Mouse (Mus musculus) spleen, adult 18-20 months (tissue): ENCODE data around the gene Rb1.

ENCODE experiments used
- DNase-seq, 2 experiments: peaks; one replicate each; pipeline ENCODE4 v3.0.0; 2022; ENCODE audit warnings: mixed read lengths in 2 of 2

Gene Rb1

DNA sequence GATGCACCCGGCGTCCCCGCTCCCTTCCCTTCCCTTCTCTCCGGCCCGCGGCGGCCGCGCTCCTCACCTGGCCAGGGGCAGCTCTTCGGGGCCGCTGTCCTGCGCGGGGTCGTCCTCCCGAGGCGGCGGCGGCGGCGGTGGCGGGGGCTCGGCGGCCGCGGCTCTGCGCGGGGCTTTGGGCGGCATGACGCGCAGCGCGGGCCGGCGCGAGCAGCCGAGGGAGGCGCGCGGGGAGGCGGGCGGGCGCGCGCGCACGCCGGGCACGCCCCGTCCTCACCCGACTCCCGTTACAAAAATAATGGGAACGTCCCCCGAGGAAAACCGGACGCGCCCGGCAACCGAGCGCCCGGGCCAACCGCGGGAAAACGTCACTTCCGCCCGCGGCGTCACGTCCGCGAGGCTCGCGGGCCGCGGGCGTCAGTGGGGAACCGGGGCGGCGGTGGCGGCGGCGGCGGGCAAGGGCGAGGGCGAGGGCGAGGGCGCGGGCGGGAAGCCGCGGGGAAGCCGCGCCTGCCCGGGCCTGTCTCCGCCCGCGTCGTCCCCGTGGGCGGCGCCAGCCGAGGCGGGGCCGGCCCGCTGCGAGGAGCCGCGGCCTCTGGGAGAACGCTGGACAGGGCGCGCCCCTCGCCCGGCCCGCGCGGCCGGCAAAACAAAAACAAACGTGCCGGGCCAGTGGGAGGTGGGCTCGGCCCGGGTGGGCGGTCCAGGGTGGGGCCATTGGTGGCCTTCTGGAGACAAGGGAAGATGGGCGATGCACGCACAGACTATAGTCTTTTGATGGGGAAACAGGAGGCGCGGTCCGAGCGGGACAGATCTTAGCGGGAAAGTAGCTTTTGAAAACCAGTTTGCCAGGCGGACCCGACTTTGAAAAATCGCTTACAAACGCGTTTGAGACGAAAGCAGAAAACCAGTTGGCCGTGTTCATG, at the start of gene Rb1:
TSS of gene Rb1 (minus strand) at position 367 of the 926 bp plus-strand sequence.
- DNase-seq = peak; percentile 78 to 84

DNA sequence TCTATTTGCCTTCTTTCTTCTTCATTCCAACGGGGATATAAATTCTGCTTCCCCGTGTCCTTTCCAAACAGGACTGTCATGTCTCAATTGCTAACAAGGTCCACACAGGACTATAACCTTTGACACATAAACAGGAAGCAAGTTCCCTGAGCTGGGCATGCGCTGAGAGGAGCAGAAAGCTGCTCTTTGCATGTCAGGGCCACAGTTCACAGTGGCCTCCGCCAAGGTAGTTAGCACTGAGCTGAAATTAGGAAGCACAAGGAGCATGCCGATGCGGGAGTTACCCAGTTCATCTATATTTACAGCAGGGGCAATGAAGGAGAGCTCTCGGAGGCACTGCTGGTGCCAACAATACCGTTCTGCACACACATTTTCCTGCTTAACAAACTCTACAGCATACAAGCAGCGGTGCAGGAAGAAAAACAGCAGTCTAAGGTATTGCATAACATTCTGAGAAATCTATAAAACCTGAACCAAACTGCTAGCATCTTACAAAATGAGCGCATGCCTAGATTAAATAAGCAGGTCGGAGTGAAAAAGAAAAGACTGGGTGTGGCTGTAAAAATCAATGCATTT, 48.8 kb upstream of the Rb1 start:
- DNase-seq = no peak

DNA sequence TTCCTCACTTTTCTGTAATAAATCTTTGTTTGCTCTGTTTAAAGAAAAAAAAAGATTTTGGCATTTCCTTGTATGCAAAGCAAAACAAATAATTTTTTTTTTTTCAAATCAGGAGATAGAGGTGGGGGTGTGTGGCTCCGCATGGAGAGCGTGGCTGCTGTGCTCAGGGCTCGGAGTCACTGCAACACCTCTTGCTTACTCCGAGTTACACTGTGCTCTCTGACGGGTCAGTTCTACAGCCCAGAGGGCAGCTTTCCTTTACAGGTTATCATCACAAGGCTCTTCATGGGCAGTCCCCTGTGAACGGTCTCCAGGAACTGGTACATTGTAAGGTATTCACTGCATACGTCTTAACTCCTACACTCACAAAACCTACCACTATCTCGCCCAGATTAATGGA, 48.0 kb upstream of the Rb1 start:
- DNase-seq = no peak

DNA sequence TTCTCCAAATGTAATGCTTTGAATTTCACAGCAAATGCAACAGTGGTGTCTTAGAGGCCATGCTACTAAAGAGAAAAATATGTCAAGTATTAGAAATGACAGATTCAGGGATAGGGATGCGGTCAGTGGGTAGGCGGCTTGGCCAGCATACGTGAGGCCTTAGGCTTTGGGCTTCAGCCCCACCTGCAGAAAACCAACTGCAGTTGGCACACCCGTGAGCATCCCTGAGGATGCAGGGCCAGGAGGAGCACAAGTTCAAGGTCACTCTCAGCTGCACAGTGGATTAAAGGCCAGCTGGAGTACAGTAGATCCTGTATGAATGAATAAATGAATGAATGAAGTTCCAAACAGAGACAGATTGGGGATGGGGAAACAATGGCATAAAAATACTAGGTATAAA, 47.4 kb upstream of the Rb1 start:
- no peak for DNase-seq

DNA sequence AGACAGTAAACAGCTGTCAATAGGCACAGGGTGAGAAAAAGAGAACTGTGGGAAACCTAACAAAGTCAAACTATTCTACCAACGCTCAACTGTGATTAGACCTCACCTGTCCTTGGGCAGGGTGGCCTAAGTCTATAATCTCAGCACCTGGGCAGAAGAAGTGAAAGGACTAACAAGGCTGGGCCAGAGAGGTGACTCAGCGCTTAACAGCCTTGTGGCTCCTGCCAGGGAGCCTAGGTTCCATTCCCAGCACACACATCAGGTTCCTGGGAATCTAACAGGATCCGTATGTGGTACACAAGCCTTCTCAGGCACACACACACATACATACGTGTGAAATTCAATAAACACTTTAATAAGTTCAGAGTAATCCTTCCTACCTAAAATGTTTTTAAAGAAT, 46.0 kb upstream of the Rb1 start:
- DNase-seq = no peak

DNA sequence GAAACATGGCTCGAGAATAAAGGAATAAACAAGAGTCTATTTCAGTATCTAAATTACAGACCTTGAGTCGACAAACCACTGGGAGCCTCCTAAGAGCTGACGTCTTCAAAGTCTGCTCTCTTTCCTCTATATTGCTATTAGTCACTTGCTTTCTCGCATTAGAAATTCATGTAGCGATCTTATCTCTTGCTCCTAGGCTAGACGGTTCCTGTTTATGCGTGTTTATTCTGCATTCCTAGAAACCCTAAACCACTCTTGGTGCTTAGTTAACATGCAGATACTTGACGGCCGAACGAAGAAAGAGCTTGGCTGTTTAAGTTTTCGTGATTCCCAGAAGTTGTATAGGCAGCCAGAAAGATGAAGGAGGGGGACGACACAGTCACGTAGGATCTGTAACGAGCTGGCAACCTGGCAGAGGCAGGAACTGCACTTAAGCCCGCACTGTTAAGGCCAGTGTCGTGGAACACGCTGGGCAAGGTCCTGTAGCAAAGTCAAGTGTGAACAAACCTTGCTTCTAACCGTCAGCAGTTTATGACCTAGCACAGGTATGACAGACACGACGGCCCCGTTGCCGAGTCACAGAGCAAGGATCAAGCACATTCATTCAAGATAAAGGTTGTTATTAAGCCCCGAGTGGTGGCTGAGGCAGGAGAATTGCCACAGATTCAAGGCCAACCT, 45.2 kb upstream of the Rb1 start:
- no peak for DNase-seq

DNA sequence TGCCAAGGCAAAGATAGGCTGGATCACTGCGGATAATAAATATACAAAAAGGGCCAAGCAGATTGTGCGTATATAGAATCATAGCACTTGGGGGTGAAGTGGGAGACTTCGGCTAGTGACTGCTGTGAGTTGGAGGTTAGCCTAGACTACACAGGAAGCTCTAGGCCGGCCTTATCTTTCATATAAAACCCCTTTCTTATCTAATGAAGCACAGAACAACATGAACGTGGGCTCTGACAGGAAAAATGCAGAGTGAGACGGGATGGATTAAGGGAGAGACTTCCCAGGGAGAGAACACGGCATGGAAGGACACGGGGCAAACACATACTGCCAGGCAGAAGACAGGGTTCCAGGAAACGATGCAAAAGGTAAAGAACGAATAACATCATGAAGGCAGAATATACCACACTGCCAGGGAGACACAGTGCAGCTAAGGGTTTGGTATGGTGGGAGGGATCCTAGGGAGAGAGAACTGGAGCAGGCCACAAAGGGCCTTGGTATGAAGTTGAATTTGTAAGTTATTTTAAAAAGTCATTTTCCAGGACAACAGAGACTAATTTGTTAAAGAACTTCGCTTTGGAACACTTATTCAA, 44.6 kb upstream of the Rb1 start:
- DNase-seq = no peak

DNA sequence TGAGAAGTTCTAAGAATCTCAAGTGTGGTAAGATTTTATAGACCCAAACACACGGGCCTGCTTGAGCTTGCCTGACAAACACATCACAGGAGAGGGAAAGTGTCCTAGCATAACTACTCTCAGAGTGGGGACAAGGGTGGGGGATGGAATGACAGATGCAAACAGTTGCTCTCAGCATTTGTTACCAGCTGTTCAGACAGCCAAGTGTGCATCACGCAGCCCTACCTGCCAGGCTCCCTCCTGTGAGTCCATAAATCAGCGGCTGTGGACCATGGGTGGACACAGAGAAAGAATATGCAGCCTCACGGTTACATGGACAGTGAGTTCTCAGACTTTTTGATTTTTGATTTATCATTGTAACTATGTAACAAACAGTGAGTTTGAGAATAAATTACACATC, 44.0 kb upstream of the Rb1 start:
- DNase-seq = no peak

DNA sequence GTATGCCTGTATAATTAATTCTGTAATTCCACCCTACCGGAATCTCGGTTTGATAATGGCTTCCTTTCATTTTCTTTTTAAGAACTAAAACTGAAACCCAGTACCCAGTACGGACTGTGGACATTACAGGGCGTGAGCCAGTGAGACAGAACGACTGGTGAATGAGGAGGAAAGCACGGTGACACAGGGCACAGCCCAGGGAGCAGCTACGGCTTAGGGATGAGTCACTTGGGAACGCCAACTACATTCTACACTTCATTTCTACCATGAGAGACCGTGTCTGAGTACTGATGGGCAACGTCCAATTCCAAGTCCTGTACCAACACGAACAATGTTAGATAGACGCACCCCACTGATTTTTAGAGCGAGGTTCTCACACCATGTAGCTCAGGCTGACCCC, 43.3 kb upstream of the Rb1 start:
- no peak for DNase-seq

DNA sequence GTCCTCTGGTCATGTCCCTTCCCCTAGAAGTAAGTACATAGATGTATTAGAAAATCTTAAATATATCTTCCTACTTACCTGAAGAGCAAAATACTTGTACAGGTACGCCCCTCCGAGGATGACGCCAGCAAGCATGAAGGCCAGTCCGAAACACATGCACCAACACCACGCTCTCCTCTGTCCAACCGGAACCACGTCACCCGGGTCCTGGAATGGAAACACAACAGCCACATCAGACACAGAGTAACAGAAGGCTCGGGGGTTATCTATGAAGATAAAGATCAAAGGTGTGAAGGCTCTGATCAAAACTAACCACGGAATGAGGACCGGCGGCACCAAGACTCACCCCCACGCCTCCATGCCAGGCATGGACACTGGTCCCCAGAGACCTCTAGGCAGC, 42.6 kb upstream of the Rb1 start:
- no peak for DNase-seq

DNA sequence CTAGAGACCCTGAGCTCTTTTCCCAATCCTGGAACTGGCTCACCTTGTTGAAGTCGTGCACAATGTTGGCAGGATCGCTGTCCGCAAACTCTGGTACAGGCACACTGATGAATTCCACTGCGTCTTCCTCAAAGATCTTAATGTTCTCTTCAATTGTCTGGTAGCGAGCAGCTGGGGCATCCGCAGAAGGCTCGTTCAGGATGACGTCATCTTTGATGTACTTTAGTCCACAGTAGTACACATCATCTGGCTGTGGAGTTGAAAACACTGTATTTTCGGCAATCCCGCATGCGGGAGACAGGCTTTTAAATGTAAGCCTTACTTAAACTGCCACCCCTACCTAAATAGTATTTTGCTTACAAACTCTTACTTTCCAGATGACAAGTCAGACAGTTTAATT, 40.7 kb upstream of the Rb1 start:
- DNase-seq = no peak

DNA sequence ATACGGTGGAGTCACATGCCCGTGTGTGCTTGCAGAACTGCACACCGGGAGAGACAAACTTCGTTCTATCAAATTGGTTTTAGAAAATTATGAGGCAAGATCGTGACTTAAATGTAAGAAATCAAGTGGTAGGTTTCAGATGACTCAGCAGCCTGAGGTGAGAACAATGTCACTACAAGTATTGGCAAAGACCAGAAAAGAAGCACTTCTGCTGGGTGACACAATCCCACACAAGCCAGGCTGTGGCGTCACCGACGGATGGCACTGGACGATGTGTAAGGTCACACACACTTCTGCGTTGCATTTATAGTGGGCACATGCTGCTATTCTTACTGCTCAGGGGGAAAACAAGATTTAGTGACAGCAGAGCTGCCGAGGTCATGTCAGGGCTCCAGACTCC, 38.2 kb upstream of the Rb1 start:
- no peak for DNase-seq

DNA sequence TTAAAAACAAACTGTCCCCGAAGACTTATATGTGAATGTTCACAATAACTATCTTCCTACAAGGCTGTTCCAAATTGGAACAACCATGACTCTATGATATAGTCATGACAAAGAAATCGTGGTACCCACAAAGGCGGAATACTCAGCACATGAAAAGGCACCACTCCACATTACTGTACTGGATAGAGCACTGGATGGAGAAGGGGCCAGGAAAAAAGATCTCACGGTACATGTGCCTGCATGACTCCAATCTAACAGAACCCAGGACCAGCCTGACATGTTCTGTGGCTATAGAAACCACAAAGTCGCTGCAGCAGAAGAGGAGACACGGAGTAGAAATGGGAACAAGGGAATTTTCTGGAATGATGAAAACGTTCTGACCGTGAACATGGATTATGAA, 29.1 kb upstream of the Rb1 start:
- DNase-seq = no peak

DNA sequence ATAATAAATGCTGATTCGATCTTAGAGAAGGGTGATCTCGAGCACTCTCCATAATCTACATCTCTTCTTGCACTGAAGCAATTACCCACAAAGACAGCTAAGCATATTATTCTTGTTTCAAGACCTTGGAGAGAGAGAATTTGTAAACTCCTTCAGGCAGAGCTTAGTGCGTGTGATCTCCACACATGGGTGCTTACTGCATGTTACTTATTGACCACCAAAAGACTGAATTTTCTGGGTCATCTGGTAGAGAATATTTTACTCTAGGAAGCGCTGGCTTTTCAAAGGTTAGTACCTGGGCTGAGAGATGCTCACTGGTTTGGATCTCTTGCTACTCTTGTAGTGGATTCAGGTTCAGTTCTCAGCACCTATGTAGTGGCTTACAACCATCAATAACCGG, 25.5 kb upstream of the Rb1 start:
- no peak for DNase-seq

DNA sequence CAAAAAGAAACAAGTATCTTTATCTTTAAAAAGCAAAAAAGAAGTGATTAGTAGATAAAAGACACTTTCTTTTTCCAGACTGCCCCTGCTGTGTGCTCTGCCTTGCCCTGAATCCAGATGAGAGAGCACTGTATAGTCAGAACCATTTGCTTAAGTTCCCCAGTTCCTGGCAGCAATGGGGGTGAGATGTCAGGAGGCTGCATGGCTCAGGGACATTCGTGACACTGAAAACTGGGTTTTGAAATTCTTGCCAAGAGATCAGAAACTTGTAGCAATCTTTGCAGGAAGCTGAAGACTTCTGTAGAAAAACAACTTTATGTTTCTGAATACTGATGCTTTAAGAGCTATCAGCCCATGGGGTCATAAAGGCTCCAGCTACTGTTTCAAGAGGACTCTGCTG, 24.4 kb upstream of the Rb1 start:
- no peak for DNase-seq

DNA sequence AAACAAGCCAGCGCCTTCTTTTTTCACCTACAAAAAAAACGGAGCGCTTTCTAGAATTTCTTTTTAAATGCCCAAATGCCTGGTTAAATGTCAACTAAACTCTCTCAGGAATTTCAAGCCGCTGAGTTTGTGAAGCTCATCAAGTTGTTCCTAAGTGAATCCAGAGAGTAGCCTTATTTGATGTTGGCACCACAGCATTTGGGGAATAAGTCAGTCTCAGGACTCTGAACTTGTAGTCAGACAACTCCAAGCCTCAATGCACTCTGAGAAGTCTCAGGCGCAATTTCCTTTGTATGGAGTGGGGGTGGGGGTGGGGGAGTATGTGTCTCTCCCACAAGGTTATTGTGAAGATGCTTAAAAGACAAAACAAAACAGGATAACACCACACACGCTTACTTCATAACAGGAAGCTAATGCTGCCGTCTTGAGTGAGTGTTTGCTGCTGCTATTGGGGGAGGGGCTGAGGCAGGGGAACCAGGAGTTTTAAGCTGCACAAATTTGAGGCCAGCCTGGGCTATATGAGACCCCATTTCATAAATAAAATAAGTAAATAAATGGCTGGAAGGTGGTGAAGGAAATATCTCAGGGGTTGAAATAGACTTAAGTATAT, 23.5 kb upstream of the Rb1 start:
- no peak for DNase-seq

DNA sequence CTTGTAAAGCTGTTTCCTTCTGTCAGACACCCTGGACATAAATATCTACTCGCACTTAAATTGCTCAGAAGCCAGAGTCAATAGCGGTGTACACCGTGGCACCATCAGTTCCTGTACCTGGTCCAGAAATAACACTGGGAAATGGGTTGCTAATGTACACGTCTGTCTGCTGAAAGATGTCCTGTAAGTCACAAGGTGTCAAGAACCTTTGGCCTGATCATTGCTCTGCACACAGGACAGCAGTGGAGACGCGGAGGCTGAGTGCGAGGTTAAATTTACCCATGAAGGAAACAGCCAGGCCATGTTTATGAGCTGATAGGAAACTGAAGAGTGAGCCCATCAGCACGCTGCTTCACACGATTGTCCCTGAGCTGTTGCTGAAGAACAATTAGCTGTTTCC, 21.7 kb upstream of the Rb1 start:
- no peak for DNase-seq

DNA sequence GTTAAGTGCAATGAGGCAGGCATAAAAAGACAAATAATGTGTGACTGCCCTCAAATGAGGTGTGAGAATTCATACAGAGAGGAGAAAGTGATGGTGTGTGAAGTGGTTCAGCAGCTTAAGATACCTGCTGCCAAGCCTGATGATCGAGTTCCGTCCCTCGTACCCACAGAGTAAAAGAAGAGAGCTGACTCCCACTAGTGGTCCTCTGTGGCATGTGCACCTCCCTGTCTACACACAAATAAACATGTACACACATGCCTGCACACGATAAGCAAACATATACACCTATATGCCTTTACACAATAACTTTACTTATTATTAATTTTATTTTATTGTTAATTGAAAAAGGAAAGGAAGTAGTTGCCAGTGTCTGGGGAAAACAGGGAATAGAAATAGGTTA, 20.0 kb upstream of the Rb1 start:
- DNase-seq = no peak

DNA sequence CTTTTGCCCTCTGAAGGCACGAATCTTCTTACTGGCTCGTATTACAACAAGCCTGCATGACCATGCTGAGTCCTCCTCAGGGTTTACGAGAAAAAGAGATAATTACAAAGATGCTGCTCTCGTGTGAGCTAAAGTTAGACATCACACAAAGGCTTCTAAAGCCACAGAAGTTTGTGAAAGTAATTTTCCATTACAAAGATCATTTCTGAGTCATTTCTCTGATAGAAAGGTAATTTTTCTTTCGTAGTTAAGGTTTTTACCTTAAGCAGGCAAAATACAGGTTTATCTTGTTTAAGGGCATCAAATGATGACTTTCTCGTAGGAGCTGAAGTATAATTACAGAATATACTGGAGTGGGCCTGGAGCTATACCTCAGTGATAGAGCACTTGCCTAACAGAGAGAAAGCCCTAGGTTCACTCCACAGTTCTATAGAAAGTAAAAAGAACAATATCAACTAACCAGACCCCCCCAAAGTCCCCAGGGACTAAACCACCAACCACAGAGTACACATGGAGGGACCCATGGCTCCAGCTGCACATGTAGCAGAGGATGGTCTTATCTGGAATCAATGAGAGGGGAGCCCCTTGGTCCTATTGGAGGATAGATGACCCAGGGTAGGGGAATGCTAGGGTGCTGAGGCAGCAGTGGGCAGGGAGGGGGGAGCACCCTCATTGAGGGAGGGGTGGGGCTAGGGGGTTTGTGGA, 14.6 kb upstream of the Rb1 start:
- no peak for DNase-seq

DNA sequence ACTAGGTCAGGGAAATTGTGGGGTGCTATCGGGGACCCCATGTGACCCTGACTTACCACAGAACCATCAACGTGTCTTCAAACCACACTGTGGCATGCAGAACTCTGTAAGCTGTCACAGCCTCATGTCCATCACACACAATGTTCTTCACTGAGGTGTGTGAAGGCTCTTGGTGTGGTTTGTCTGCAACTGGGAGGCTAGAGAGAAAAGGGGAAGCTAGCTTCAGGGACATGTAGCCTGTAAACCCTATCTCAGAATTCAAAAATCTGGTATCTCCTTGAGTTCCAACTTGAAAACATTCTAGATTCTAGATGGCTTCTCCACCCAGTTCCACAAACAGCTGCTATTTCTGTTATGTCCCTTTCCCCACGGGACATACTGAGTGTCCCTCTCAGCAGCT, 14.0 kb upstream of the Rb1 start:
- no peak for DNase-seq

DNA sequence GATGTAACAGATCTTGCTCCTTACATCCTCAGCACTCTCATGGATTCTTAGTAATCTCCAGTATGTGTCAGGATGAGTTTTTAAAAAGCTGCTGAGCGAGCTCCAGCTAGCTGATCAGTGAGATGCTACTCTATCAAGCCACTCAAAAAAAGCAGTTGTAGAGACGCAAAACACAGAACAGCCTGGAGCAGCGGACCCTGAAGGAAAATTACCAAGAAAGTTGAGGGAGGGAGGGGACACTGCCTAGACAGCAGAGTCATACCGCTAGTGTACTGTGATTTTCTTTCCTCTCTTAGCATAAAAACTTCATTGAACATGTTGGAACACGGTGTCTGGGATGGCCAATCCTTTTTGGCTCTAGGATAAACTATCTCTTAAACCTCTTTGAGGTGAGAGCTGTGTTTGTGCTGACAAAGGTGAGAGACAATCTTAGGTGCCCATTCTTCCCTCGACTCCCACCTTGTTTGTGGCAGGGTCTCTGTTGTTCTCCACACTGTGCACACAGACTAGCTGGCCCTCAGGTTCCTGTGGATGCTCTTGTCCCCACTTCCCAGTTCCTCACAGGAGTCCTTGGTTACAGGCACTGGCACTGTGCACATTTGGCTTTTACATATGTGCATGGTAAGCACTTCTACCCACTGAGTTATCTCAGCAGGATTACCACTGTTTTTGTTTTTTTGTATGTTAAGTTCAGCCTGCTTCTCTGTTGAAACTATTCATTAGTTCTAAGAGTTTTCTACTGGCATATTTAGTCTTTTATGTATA, 10.9 kb upstream of the Rb1 start:
- no peak for DNase-seq
